Mouse (Mus musculus) retina, postnatal 7 days (tissue): Measurements from ENCODE around the gene Gpn2.

ENCODE experiments used
- DNase-seq: peaks from one replicate; pipeline ENCODE4 v3.0.0-alpha.2; 2012; ENCODE audit warnings: low read depth, low spot score

Gene Gpn2

GRCm38 (mm10) chr4:133595538-133595937 lies 11.4 kb downstream of the Gpn2 start:
- DNase-seq = no peak

- no peak for DNase-seq
These were observed 11.9 kb downstream of the Gpn2 start for GRCm38 (mm10) chr4:133596084-133596483.

DNA sequence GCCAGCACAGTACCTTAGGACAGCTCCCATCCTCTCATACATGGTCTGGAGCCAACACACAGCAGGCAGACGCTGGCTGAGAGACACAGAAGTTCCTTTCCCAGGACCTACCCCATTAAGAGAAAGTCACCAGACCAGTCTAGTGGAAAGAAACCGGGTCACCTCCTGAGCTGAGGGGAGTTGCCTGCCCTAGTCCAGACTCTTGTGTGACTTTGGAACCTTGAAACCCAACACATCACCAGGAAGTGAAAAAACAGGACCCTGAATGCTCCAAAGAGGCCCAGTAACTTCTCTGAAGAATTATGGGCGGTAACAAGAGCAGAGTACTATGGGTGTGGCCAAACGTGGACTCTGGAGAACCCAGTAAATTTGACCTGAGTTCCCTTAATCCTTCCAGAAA lies 14.5 kb downstream of the Gpn2 start:
- no peak for DNase-seq

GRCm38 (mm10) chr4:133599116-133599515 lies 15.0 kb downstream of the Gpn2 start:
- DNase-seq = no peak

DNA sequence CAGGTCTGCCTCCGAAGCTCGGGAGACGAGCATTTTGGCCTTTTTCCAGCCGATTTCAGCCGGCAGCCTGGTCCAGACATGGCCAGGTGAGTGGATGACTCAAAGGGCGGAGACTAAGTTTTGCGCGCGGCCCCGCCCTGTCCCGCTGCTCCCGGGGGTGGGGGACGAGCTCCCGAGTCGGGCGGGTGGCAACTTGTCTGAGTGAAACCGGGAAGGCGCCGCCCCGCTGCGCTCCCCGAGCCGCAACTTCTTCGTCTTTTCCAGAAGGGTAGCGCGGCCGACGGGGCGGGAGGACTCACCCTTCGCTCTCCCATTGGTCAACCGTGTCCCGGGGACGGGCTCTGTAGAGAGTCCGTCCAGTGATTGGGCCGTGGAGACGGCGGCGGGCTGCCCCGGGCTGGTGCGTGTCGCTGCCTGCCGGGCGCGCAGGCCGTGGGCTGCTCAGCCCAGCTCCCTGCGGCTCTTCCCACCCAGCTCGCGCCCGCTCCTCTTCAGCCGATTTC lies 15.5 kb downstream of the Gpn2 start:
- DNase-seq = peak; percentile 58

DNA sequence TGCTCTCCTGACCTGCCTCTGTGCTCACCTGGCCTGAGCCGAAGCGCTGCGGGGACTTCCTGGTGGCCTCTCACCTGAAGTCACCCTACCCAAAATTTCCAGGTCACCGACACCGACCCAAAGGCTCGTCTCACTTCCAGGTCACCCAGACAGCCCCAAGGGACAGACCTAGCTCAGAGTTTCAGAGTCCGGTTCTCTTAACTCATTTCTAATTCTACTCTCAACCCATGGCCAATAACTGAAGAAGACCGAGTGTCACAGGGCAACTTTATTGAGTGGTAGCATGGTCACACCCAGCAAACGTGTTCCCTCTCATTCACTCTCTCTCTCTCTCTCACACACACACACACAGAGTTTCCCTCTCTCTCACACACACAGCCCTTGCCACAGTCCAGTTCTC lies 16.1 kb downstream of the Gpn2 start:
- no peak for DNase-seq

DNA sequence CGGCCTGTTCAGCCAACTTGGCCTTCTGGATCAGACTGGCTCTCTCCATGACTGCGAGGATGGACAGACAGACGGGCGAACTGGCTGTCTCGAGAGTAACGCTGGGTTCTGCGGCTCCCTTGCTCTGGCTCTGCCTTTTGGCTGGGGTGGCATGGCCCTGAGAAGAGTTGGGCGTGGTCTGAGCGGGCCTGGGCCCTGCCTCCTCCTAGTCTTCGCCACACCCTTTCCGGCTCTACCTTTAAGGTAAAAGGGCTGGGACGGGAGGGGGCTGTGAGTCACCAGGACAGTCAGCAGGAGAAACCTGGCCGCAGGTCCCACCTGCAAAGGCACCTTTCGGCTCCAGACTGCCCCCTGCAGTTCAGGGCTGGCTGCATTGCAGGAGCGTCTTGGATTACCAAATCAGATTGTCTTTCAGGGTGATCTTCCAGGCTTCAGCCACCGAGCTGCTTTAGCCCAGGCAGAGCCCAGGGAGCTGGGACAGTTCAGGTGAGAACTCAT lies 17.6 kb downstream of the Gpn2 start, which contains the start of gene Sfn:
Gene Sfn (minus strand): TSS at position 448 of the 498 bp plus-strand sequence.
- no peak for DNase-seq

DNA sequence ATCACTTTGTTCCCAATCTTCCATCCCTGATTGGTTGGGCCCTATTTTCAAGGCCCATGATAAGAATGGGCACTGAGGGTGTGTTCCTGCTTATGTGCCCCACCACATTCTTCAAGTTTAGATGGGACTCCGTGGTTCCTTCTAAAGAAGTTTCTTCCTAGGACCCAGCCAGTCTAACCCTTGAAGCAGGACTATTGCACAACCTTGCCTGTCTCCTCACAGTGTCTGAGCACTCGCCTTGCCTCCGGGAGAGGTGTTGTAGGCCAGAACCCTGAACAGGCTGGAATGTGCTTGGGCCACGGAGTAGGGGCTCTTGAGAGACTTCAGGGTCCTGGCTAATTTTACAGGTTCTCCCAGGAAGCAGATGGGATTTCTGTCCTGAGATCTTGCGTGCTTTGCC lies 18.9 kb downstream of the Gpn2 start:
- DNase-seq = no peak

- DNase-seq = no peak
These were observed 20.0 kb downstream of the Gpn2 start for GRCm38 (mm10) chr4:133604175-133604574.

DNA sequence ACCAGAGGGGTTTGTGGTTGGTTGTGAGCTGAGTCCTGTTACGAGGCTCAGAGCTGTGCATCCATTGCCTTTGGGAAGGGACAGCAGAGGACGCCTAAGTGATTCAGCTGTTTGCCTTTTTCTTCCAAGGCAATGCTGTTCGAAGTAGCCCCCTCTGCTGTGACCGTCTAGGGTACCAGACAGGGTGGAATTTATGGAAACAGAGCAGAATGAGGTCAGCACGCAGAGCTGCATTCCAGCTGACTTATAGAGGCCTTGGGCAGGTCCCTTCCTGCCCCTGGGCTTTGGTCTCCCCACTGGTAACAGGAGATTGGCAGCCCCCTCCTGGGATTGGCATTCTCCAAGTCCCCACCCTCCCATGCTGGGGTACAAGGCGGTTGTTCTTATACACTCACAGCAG lies 20.7 kb downstream of the Gpn2 start:
- no peak for DNase-seq

GRCm38 (mm10) chr4:133605330-133605729 lies 21.2 kb downstream of the Gpn2 start:
- DNase-seq = no peak

DNA sequence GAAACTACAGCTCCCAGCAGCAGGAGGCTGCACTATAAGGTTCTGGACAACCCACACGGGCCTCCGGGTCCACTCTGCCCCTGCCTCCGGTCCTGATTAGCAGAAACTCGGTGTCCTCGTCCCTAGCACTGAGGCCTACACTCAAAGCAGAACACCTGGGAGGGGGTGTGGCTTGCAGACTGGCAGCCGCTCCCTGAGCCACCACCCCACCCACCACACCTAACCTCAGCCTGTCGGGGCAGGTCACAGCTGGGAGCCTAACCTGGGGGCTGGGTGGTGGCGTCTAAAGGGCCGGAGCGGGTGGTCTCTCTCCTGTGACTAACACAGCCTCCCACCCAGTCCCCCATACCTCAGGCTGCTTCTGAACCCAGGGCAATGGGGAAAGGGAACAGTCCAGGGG lies 23.1 kb downstream of the Gpn2 start:
- DNase-seq = no peak

- peak; percentile 49 for DNase-seq
These were observed 25.6 kb downstream of the Gpn2 start for GRCm38 (mm10) chr4:133609719-133610118.

DNA sequence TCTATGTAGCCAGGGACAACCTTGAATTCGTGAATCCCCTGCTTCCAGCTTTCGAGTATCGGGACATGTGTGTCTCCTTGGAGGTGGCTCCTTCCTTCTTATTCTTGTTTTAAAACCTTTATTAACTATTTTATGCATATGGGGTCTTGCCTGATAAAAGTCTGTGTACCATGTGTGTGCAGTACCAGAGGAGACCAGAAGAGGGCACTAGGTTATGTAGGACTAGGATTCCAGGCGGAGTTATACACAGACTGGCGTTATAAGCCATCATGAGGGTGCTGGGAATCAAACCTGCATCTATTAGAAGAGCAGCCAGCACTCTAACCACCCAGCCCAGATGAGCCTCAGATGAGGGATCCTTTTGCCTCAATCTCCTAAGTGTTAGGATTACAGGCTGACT lies 27.7 kb downstream of the Gpn2 start:
- no peak for DNase-seq

GRCm38 (mm10) chr4:133612416-133612815 lies 28.3 kb downstream of the Gpn2 start:
- no peak for DNase-seq

DNA sequence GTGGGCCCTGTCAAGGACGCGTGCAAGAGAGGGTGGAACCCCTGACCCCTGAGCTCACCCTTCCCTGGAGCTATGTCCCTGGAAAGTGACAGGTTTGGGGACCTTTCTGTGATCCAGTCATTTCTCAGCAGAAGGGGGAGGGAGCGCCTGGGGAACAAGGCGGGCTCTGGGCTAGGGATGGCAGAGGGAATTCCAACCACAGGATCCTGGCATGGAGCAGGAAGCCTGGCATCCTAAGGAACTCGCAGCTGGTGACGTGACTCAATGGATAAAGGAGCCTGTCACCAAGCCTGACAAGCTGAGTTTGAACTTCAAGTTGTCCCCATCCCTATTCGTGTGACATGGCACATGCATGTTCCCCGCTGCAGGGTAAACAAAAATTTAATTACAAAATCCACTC lies 28.9 kb downstream of the Gpn2 start:
- DNase-seq = no peak

- DNase-seq = no peak
These were observed 29.7 kb downstream of the Gpn2 start for GRCm38 (mm10) chr4:133613867-133614266.

DNA sequence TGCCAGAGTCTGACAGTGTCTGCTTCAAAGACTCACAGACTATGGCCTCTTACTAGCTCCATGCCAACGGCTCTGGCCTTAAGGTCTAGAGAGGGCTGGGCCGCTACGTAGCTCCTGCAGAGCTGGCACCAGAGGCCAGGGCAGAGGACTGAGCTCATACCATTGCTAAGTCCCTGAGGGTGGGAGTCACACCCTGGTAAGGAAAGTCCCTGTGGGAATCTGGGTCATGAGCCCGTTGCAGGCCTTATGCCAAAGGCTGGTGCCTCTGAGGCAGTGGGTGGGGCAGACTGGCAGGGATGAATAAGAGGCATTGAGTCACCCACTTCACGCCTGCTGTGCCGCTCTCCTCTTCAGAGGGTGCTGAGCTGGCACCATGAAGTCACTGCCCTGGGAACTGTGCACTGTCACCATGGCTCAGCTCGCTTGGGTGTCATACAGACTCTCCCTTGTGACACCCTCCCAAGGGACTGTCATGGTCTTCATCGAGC lies 30.2 kb downstream of the Gpn2 start:
- DNase-seq = peak; percentile 24

DNA sequence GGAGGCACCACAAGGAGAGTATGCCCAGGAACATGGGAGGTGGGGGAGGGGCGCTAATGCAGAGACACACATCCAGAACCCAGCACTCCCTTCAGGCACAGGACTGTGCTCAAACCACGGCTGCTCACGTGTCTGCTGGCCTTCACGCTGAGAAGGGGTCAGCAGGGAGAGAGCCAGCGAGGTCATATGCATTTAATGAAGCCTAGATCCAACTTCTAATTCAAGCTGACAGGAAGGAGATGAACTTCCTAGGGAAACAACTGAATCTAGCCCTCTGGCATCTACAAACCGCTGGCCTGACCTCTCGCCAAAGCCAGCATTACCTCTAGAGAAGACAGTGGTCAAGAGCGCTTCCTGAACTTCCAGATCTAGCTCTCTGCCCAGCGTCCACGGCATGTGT lies 31.3 kb downstream of the Gpn2 start:
- no peak for DNase-seq

DNA sequence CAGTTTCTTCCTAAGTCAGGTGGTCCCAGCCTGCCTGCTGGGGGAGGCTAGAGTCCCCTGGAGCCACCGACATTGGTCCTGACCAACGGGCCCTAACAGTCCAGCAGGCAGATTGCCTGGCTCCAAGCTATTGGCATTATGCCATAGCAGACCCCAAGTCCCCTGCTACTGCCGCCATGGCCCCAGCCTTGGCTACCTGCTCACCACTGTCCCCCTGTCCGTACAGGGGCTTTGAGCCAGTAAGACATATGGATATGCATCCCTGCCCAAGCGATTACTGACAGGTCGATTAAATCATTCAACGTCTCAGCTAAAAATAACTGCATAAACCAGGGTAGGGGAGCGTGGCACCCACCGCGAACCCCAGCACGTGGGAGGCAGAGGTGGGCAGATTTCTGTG lies 33.8 kb downstream of the Gpn2 start:
- DNase-seq = no peak

GRCm38 (mm10) chr4:133619473-133620136 lies 35.4 kb downstream of the Gpn2 start:
- no peak for DNase-seq

GRCm38 (mm10) chr4:133620668-133621067 lies 36.5 kb downstream of the Gpn2 start:
- no peak for DNase-seq

GRCm38 (mm10) chr4:133622161-133622695 lies 38.1 kb downstream of the Gpn2 start:
- DNase-seq = no peak
